Mouse (Mus musculus) limb, embryonic 12.5 days (tissue): Measurements from ENCODE around the gene Scnn1a. TPM values are rescaled to one million over a fixed set of nuclear protein-coding genes. Genes with fewer than 3 reads are reported as not detected.

Experiments
- ATAC-seq: fragments of 200-750 bp; cut with Nextera tagmentation; 2 replicates; pipeline ENCODE4 v1.8.0; 2017; ENCODE audit warnings: low read depth, moderate TSS enrichment; ENCODE audit not compliant: insufficient number of reproducible peaks, insufficient read depth, low FRiP score, low TSS enrichment
- H3K27ac ChIP-seq: fragments of 300-500 bp; sonication (generic); 2 replicates; pipeline ENCODE4 v1.5.1; 2016; ENCODE audit warnings: mild to moderate bottlenecking, moderate library complexity
- H3K27me3 ChIP-seq: fragments of 300-500 bp; sonication (generic); 2 replicates; pipeline ENCODE4 v1.6.1; 2016; ENCODE audit warnings: mild to moderate bottlenecking, moderate library complexity
- H3K36me3 ChIP-seq: fragments of 300-500 bp; sonication (generic); 2 replicates; pipeline ENCODE4 v1.6.1; 2016; ENCODE audit warnings: mild to moderate bottlenecking, moderate library complexity
- H3K4me1 ChIP-seq: fragments of 300-500 bp; sonication (generic); replicated peaks from 2 replicates; pipeline ENCODE4 v1.6.1; 2016
- H3K4me2 ChIP-seq: fragments of 300-500 bp; sonication (generic); 2 replicates; pipeline ENCODE4 v1.6.1; 2016; ENCODE audit warnings: mild to moderate bottlenecking, moderate library complexity
- H3K4me3 ChIP-seq: fragments of 300-500 bp; sonication (generic); replicated peaks from 2 replicates; pipeline ENCODE4 v1.5.1; 2016; ENCODE audit warnings: mild to moderate bottlenecking
- H3K9ac ChIP-seq: fragments of 300-500 bp; sonication (generic); replicated peaks from 2 replicates; pipeline ENCODE4 v1.6.1; 2016; ENCODE audit warnings: mild to moderate bottlenecking, moderate library complexity
- H3K9me3 ChIP-seq: fragments of 300-500 bp; sonication (generic); 2 replicates; pipeline ENCODE4 v1.6.1; 2016; ENCODE audit warnings: mild to moderate bottlenecking, moderate library complexity
- WGBS: fragments of 180-500 bp; shearing (Covaris S2); methylation state at CpG from one replicate; pipeline ENCODE4 v1.1.7; 2016; 5-methylcytosine and 5-hydroxymethylcytosine counted together
- polyA plus RNA-seq: library from polyadenylated mRNA; unstranded; fragments of >200 nt; fragmentation: Nextera tagmentation; extraction: Ambion mirVana; gene quantifications from 2 replicates; pipeline ENCODE4 v1.2.1, GENCODE M21; 2016

The Scnn1a gene
- polyA plus RNA-seq, 1 experiment from 2014 or later, result 1.0 TPM

GRCm38 (mm10) chr6:125363451-125364242 lies 43.2 kb downstream of the Scnn1a start:
- H3K27me3 ChIP-seq, result peaks cover 40% of the 10 kb centered on the region
- H3K36me3 ChIP-seq, result peaks cover 44% of the 10 kb centered on the region
- WGBS, result 18% methylated on average over 23 of the region's 23 CpGs
- H3K27ac ChIP-seq, result no peak overlapping the region
- H3K9me3 ChIP-seq, result no peaks in the 10 kb centered on the region
- no peak for ATAC-seq
- H3K4me2 ChIP-seq, result peak overlapping the region; percentile 37
- no peak overlapping the region for H3K4me3 ChIP-seq
- peaks cover 36% of the 10 kb centered on the region for H3K4me1 ChIP-seq
- no peak overlapping the region for H3K9ac ChIP-seq

GRCm38 (mm10) chr6:125364448-125364847 lies 44.0 kb downstream of the Scnn1a start:
- no peaks in the 10 kb centered on the region for H3K9me3 ChIP-seq
- H3K9ac ChIP-seq, result no peak overlapping the region
- peaks cover 40% of the 10 kb centered on the region for H3K4me1 ChIP-seq
- no peak overlapping the region for H3K4me3 ChIP-seq
- peak overlapping the region; percentile 37 for H3K4me2 ChIP-seq
- peak overlapping the region; percentile 12; the same call in 1 of the 2 replicates for H3K27ac ChIP-seq
- WGBS, result 6% methylated on average over 8 of the region's 8 CpGs
- no peak for ATAC-seq
- H3K27me3 ChIP-seq, result peaks cover 40% of the 10 kb centered on the region
- peaks cover 36% of the 10 kb centered on the region for H3K36me3 ChIP-seq

GRCm38 (mm10) chr6:125365522-125365921 lies 45.1 kb downstream of the Scnn1a start:
- Histone ChIP-seq H3K4me3 (no peak overlapping the region), H3K27me3 (peaks cover 38% of the 10 kb centered on the region), H3K9ac (no peak overlapping the region), H3K4me2 (no peak overlapping the region), H3K27ac (no peak overlapping the region), H3K4me1 (peaks cover 40% of the 10 kb centered on the region), H3K36me3 (peaks cover 25% of the 10 kb centered on the region), H3K9me3 (no peaks in the 10 kb centered on the region)
- no peak for ATAC-seq
- 81% methylated on average over 5 of the region's 5 CpGs for whole genome bisulfite sequencing

GRCm38 (mm10) chr6:125366133-125366532 lies 45.7 kb downstream of the Scnn1a start:
- H3K9ac ChIP-seq, result no peak overlapping the region
- ATAC-seq, result no peak
- peaks cover 40% of the 10 kb centered on the region for H3K4me1 ChIP-seq
- H3K36me3 ChIP-seq, result peaks cover 19% of the 10 kb centered on the region
- H3K4me2 ChIP-seq, result no peak overlapping the region
- peaks cover 32% of the 10 kb centered on the region for H3K27me3 ChIP-seq
- no peak overlapping the region for H3K4me3 ChIP-seq
- no peaks in the 10 kb centered on the region for H3K9me3 ChIP-seq
- WGBS, result 80% methylated on average over 1 of the region's 1 CpGs
- H3K27ac ChIP-seq, result no peak overlapping the region

- peaks cover 36% of the 10 kb centered on the region for H3K4me1 ChIP-seq
- H3K4me2 ChIP-seq, result no peak overlapping the region
- no peaks in the 10 kb centered on the region for H3K9me3 ChIP-seq
- peaks cover 28% of the 10 kb centered on the region for H3K27me3 ChIP-seq
- H3K4me3 ChIP-seq, result no peak overlapping the region
- ATAC-seq, result no peak
- H3K9ac ChIP-seq, result no peak overlapping the region
- H3K27ac ChIP-seq, result peak overlapping the region; percentile 35; the same call in 1 of the 2 replicates
- 55% methylated on average over 4 of the region's 4 CpGs for WGBS
- 0 out of 2 replicates have a peak, but pooled peaks cover 2% of the 10 kb centered on the region for H3K36me3 ChIP-seq
Measured at GRCm38 (mm10) chr6:125367758-125368371, 47.4 kb downstream of the Scnn1a start.

- H3K4me2 ChIP-seq, result no peak overlapping the region
- no peak overlapping the region for H3K27ac ChIP-seq
- peaks cover 22% of the 10 kb centered on the region for H3K4me1 ChIP-seq
- no peaks in the 10 kb centered on the region for H3K9me3 ChIP-seq
- no peak overlapping the region for H3K9ac ChIP-seq
- WGBS, result 66% methylated on average over 6 of the region's 6 CpGs
- no peaks in the 10 kb centered on the region for H3K36me3 ChIP-seq
- no peak overlapping the region for H3K4me3 ChIP-seq
- no peak for ATAC-seq
- H3K27me3 ChIP-seq, result peaks cover 79% of the 10 kb centered on the region
Measured at GRCm38 (mm10) chr6:125377042-125377441, 56.6 kb downstream of the Scnn1a start.

GRCm38 (mm10) chr6:125377582-125378451 lies 57.4 kb downstream of the Scnn1a start:
- no peaks in the 10 kb centered on the region for H3K9me3 ChIP-seq
- 30% methylated on average over 16 of the region's 16 CpGs for WGBS
- no peak overlapping the region for H3K4me3 ChIP-seq
- no peaks in the 10 kb centered on the region for H3K36me3 ChIP-seq
- H3K4me2 ChIP-seq, result no peak overlapping the region
- ATAC-seq, result 0 out of 2 replicates have a peak, but pooled peaks have one; percentile 6
- H3K4me1 ChIP-seq, result peaks cover 22% of the 10 kb centered on the region
- peaks cover 79% of the 10 kb centered on the region for H3K27me3 ChIP-seq
- no peak overlapping the region for H3K27ac ChIP-seq
- no peak overlapping the region for H3K9ac ChIP-seq

- Histone ChIP-seq H3K4me1 (peaks cover 22% of the 10 kb centered on the region), H3K9ac (no peak overlapping the region), H3K4me3 (no peak overlapping the region), H3K36me3 (no peaks in the 10 kb centered on the region), H3K27me3 (peaks cover 83% of the 10 kb centered on the region), H3K9me3 (no peaks in the 10 kb centered on the region), H3K27ac (no peak overlapping the region), H3K4me2 (no peak overlapping the region)
- WGBS, result 7% methylated on average over 6 of the region's 6 CpGs
- no peak for ATAC-seq
Measured at GRCm38 (mm10) chr6:125378621-125379020, 58.2 kb downstream of the Scnn1a start.

GRCm38 (mm10) chr6:125379781-125380180 lies 59.3 kb downstream of the Scnn1a start:
- Histone ChIP-seq H3K36me3 (no peaks in the 10 kb centered on the region), H3K4me1 (peaks cover 22% of the 10 kb centered on the region), H3K9me3 (no peaks in the 10 kb centered on the region), H3K4me2 (peak overlapping the region; percentile 78), H3K27me3 (peaks cover 85% of the 10 kb centered on the region), H3K4me3 (peak overlapping the region; percentile 41), H3K9ac (no peak overlapping the region), H3K27ac (no peak overlapping the region)
- WGBS, result 4% methylated on average over 9 of the region's 9 CpGs
- no peak for ATAC-seq

- ATAC-seq, result no peak
- 7% methylated on average over 40 of the region's 40 CpGs for WGBS
- Histone ChIP-seq H3K4me3 (peak within 1 kb of the TSS; percentile 41), H3K4me2 (peak within 1 kb of the TSS; percentile 78), H3K27me3 (peaks cover 80% of the 10 kb centered on the region), H3K4me1 (peaks cover 22% of the 10 kb centered on the region), H3K36me3 (no peaks in the 10 kb centered on the region), H3K9ac (peak within 1 kb of the TSS; percentile 47), H3K27ac (no peak within 1 kb of the TSS), H3K9me3 (no peaks in the 10 kb centered on the region)
Measured at GRCm38 (mm10) chr6:125380372-125381360, 60.2 kb downstream of the Scnn1a start, which contains the start of gene Plekhg6. Gene Plekhg6 (minus strand): TSS chr6:125380793.
